Mouse (Mus musculus) layer of hippocampus, adult 6 months (tissue): ENCODE results near the gene BC034090. TPM values are rescaled to one million over a fixed set of nuclear protein-coding genes. Genes with fewer than 3 reads are reported as not detected.

ENCODE experiments used
- long read RNA-seq, 2 experiments: library from polyadenylated mRNA; unstranded; transcript quantifications; one replicate each; pipeline ENCODE4 v2.0.0; 2019 to 2020
- polyA plus RNA-seq: library from polyadenylated mRNA; unstranded; fragments of <200 nt; fragmentation: Nextera tagmentation; gene quantifications from 2 replicates; pipeline ENCODE4 v1.2.3, GENCODE M21; 2021

The BC034090 gene
- polyA plus RNA-seq, result 1.4 and 2.0 TPM in 2 replicates
- long read RNA-seq, experiment 1, partial matches to known transcripts, result 1 of 1 reads
- long read RNA-seq, experiment 1, other reads (novel, unspliced or antisense), result 0 of 1 reads
- long read RNA-seq, experiment 2, partial matches to known transcripts, result 4 of 10 reads
- long read RNA-seq, experiment 2, other reads (novel, unspliced or antisense), result 5 of 10 reads

GRCm38 (mm10) chr1:155243797-155244770 lies at the start of gene BC034090:
Gene BC034090, minus strand, starts transcription at chr1:155244444.

Other genes starting within 250 kb of the BC034090 start
- gene Ier5, start 144.8 kb downstream of the BC034090 start, polyA plus RNA-seq, result 2.7 and 4.1 TPM in 2 replicates
- gene Mr1, start 97.6 kb downstream of the BC034090 start, polyA plus RNA-seq, result 2.3 and 3.5 TPM in 2 replicates
- gene Stx6, start 85.7 kb downstream of the BC034090 start, polyA plus RNA-seq, result 72.3 and 79.9 TPM in 2 replicates
- 9.7 and 10.8 TPM in 2 replicates for gene Xpr1, start 173.0 kb upstream of the BC034090 start, polyA plus RNA-seq